In genomic region chr4:139710467-139711334, GRCm38 (mm10) we compare ENCODE assay signal across 24 mouse cellular contexts. TPM values are rescaled to one million over a fixed set of nuclear protein-coding genes. Genes with fewer than 3 reads are reported as not detected.
DNase-seq lines count a peak whose midpoint lies in the region; ATAC-seq lines count a peak whose summit lies in the region.
"Had no signal": no experiment of that assay in that cellular context is flagged by ENCODE, and none has a peak within 500 bp of the region (broad histone marks: within the 10 kb centered on the region; RNA-seq: fewer than 3 reads in every experiment).

No protein-coding gene starts in this region.

- no peaks in the 10 kb centered on the region; the same call in 1 of the 2 replicates for H3K27me3 ChIP-seq in forebrain, embryonic 14.5 days (replicated peaks; ENCODE audit: control insufficient read depth, insufficient read depth, low read length)
- peaks cover 7% of the 10 kb centered on the region; the same call in 1 of the 2 replicates for H3K27me3 ChIP-seq in forebrain, embryonic 13.5 days
- peaks cover 2% of the 10 kb centered on the region for H3K27me3 ChIP-seq in hindbrain, embryonic 11.5 days (ENCODE audit: control insufficient read depth, insufficient read depth, low read length)
- H3K27me3 ChIP-seq in midbrain, embryonic 12.5 days: peaks cover 22% of the 10 kb centered on the region
- H3K27me3 ChIP-seq in heart, embryonic 10.5 days (ENCODE audit: insufficient read depth, poor library complexity, severe bottlenecking): peaks cover 80% of the 10 kb centered on the region

- no peak overlapping the region for H3K4me2 ChIP-seq in forebrain, embryonic 14.5 days (ENCODE audit: low read length)
- no peak overlapping the region for H3K4me2 ChIP-seq in forebrain, embryonic 13.5 days
- H3K4me2 ChIP-seq in hindbrain, embryonic 11.5 days (replicated peaks; ENCODE audit: low read depth, low read length): no peak overlapping the region; the same call in 1 of the 2 replicates
- H3K4me2 ChIP-seq in midbrain, embryonic 12.5 days (replicated peaks): peak overlapping the region; percentile 7; the same call in 1 of the 2 replicates
- H3K4me2 ChIP-seq: embryonic facial prominence, embryonic 12.5 days; heart, embryonic 13.5 days had no signal

- no peak for ATAC-seq in forebrain, embryonic 14.5 days
- ATAC-seq in forebrain, embryonic 13.5 days: no peak
- peak; percentile 71 for ATAC-seq in hindbrain, embryonic 11.5 days (ENCODE audit: low FRiP score)
- ATAC-seq in midbrain, embryonic 12.5 days (ENCODE audit: low FRiP score, low read depth): peak; percentile 56; the same call in 1 of the 2 replicates

- no peaks in the 10 kb centered on the region for H3K36me3 ChIP-seq in forebrain, embryonic 14.5 days (ENCODE audit: control insufficient read depth, insufficient read depth, low read length)
- no peaks in the 10 kb centered on the region for H3K36me3 ChIP-seq in forebrain, embryonic 13.5 days (ENCODE audit: poor library complexity, severe bottlenecking)
- no peaks in the 10 kb centered on the region for H3K36me3 ChIP-seq in hindbrain, embryonic 11.5 days (ENCODE audit: control insufficient read depth, insufficient read depth, low read length)
- no peaks in the 10 kb centered on the region for H3K36me3 ChIP-seq in midbrain, embryonic 12.5 days
- no peaks in the 10 kb centered on the region for H3K36me3 ChIP-seq in heart, embryonic 10.5 days
- H3K36me3 ChIP-seq: embryonic facial prominence, embryonic 12.5 days; heart, embryonic 13.5 days had no signal

- no peak overlapping the region for H3K9ac ChIP-seq in forebrain, embryonic 14.5 days (ENCODE audit: low read length)
- H3K9ac ChIP-seq in forebrain, embryonic 13.5 days: no peak overlapping the region
- no peak overlapping the region for H3K9ac ChIP-seq in hindbrain, embryonic 11.5 days (ENCODE audit: low read depth, low read length)
- H3K9ac ChIP-seq in midbrain, embryonic 12.5 days (replicated peaks): no peak overlapping the region
- H3K9ac ChIP-seq: embryonic facial prominence, embryonic 12.5 days; heart, embryonic 13.5 days had no signal

- H3K4me3 ChIP-seq in forebrain, embryonic 14.5 days (ENCODE audit: low read depth, low read length): no peak overlapping the region
- H3K4me3 ChIP-seq in forebrain, embryonic 13.5 days: no peak overlapping the region
- H3K4me3 ChIP-seq in hindbrain, embryonic 11.5 days (ENCODE audit: low read depth, low read length): no peak overlapping the region
- no peak overlapping the region for H3K4me3 ChIP-seq in midbrain, embryonic 12.5 days
- H3K4me3 ChIP-seq in heart, embryonic 10.5 days: no peak overlapping the region
- H3K4me3 ChIP-seq: embryonic facial prominence, embryonic 12.5 days; erythroblast, embryonic 14.5 days; heart, embryonic 13.5 days; myocyte had no signal

- H3K9me3 ChIP-seq in forebrain, embryonic 14.5 days (replicated peaks; ENCODE audit: control insufficient read depth, low read length): no peaks in the 10 kb centered on the region
- H3K9me3 ChIP-seq in forebrain, embryonic 13.5 days (replicated peaks): no peaks in the 10 kb centered on the region
- no peaks in the 10 kb centered on the region for H3K9me3 ChIP-seq in hindbrain, embryonic 11.5 days (ENCODE audit: control insufficient read depth, low read length)
- no peaks in the 10 kb centered on the region for H3K9me3 ChIP-seq in midbrain, embryonic 12.5 days
- no peaks in the 10 kb centered on the region for H3K9me3 ChIP-seq in heart, embryonic 10.5 days
- H3K9me3 ChIP-seq: embryonic facial prominence, embryonic 12.5 days; heart, embryonic 13.5 days had no signal

- 27% methylated on average over 25 of the region's 25 CpGs for WGBS in forebrain, embryonic 14.5 days
- WGBS in forebrain, embryonic 13.5 days: 33% methylated on average over 25 of the region's 25 CpGs
- 35% methylated on average over 25 of the region's 25 CpGs for WGBS in hindbrain, embryonic 11.5 days
- 26% methylated on average over 25 of the region's 25 CpGs for WGBS in midbrain, embryonic 12.5 days
- 38% methylated on average over 25 of the region's 25 CpGs for WGBS in heart, embryonic 10.5 days

- H3K4me1 ChIP-seq in forebrain, embryonic 14.5 days (ENCODE audit: control insufficient read depth, insufficient read depth, low read length): 0 out of 2 replicates have a peak, but pooled peaks cover 2% of the 10 kb centered on the region
- H3K4me1 ChIP-seq in forebrain, embryonic 13.5 days: peaks cover 9% of the 10 kb centered on the region
- H3K4me1 ChIP-seq in hindbrain, embryonic 11.5 days (replicated peaks; ENCODE audit: control insufficient read depth, insufficient read depth, low read length): peaks cover 3% of the 10 kb centered on the region; the same call in 1 of the 2 replicates
- H3K4me1 ChIP-seq in midbrain, embryonic 12.5 days: peaks cover 17% of the 10 kb centered on the region
- peaks cover 6% of the 10 kb centered on the region; the same call in 1 of the 2 replicates for H3K4me1 ChIP-seq in heart, embryonic 10.5 days
- H3K4me1 ChIP-seq: heart, embryonic 13.5 days had no signal

- DNase-seq in forebrain, embryonic 14.5 days (ENCODE audit: low spot score): peak; percentile 19
- peak; percentile 42 for DNase-seq in hindbrain, embryonic 11.5 days (ENCODE audit: low spot score)
- peak; percentile 39 for DNase-seq in retina, embryonic 14.5 days (ENCODE audit: low spot score)
- DNase-seq in heart, embryonic 10.5 days (ENCODE audit: low spot score): no peak
- DNase-seq in frontal cortex, postnatal 36 days (ENCODE audit: low spot score in 2 of 2): no peak
- DNase-seq: cerebellum, adult 2 months; heart, adult 11 months; kidney, adult 9 months; kidney, postnatal 25 days; left cerebral cortex, postnatal 4 days; liver; lung, postnatal 10 days; right cerebral cortex, postnatal 25 days; thymus, adult 2 months had no signal

- H3K27ac ChIP-seq in forebrain, embryonic 14.5 days (ENCODE audit: low read depth, low read length): no peak overlapping the region
- no peak overlapping the region for H3K27ac ChIP-seq in forebrain, embryonic 13.5 days
- H3K27ac ChIP-seq in hindbrain, embryonic 11.5 days (ENCODE audit: low read depth, low read length): peak overlapping the region; percentile 12; the same call in 1 of the 2 replicates
- H3K27ac ChIP-seq in midbrain, embryonic 12.5 days (replicated peaks): peak overlapping the region; percentile 46; the same call in 1 of the 2 replicates
- no peak overlapping the region for H3K27ac ChIP-seq in heart, embryonic 10.5 days
- H3K27ac ChIP-seq: embryonic facial prominence, embryonic 12.5 days; heart, embryonic 13.5 days had no signal

RNA-seq across cellular contexts. Expression of gene Tas1r2, which starts 57.4 kb away (rescaled TPM):
- polyA plus RNA-seq in forebrain, embryonic 14.5 days (2014; fragmentation: Nextera tagmentation; extraction: Ambion mirVana): not detected in 2 replicates
- polyA plus RNA-seq in forebrain, embryonic 13.5 days (2015; fragmentation: Nextera tagmentation; extraction: Ambion mirVana): not detected in 2 replicates
- not detected in 2 replicates for polyA plus RNA-seq in hindbrain, embryonic 11.5 days (2014; fragmentation: Nextera tagmentation; extraction: Ambion mirVana)
- not detected in 2 replicates for polyA plus RNA-seq in midbrain, embryonic 12.5 days (2016; fragmentation: Nextera tagmentation; extraction: Ambion mirVana)
- polyA plus RNA-seq in heart, embryonic 10.5 days (2016; fragmentation: Nextera tagmentation; extraction: Ambion mirVana): not detected in 2 replicates
- polyA plus RNA-seq: cerebellum, adult 2 months; embryonic facial prominence, embryonic 12.5 days; erythroblast, embryonic 14.5 days; heart, embryonic 13.5 days; intestine, embryonic 14.5 days; liver, embryonic 16.5 days; stomach, embryonic 16.5 days; urinary bladder, adult 2 months had no signal

Comparison
In these comparisons a context has a peak if more than half of its experiments do, and no peak if none do; other contexts are left out.
1. ATAC-seq: peak in hindbrain, embryonic 11.5 days (single experiment) and midbrain, embryonic 12.5 days (single experiment); none in forebrain, embryonic 14.5 days (single experiment) and forebrain, embryonic 13.5 days (single experiment).
2. DNase-seq: peak in forebrain, embryonic 14.5 days (single experiment), hindbrain, embryonic 11.5 days (single experiment) and retina, embryonic 14.5 days (single experiment); none in heart, embryonic 10.5 days (single experiment) and frontal cortex, postnatal 36 days (0 of 2).
3. H3K27ac ChIP-seq: peak in hindbrain, embryonic 11.5 days (single experiment) and midbrain, embryonic 12.5 days (single experiment); none in forebrain, embryonic 14.5 days (single experiment), forebrain, embryonic 13.5 days (single experiment) and heart, embryonic 10.5 days (single experiment).